In the genomic region with DNA sequence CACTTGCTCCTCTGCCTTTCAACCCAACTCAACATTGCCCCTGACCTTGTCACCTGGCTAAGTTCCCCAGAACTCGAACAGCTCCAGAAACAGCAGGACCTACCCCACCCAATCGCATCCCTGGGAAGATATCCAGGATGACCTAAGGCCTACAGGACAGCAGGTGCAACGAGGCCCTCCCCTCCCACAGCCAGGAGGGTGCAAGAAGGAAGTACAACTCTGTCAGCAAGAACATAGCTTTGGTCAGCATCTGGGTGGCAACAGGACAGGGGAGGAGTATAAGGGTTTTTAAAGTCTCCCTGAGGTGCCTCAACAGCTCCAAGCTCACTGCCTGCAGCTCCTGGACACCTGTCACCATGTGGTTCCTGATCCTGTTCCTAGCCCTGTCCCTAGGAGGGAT, we compare ENCODE assay signal across 19 mouse cellular contexts. TPM values are rescaled to one million over a fixed set of nuclear protein-coding genes. Genes with fewer than 3 reads are reported as not detected.
A peak's percentile ranks its signal among the peaks of the same experiment; 100 is the strongest.
DNase-seq lines count a peak whose midpoint lies in the region; ATAC-seq lines count a peak whose summit lies in the region.
"Had no signal": no experiment of that assay in that cellular context is flagged by ENCODE, and none has a peak within 500 bp of the region (broad histone marks: within the 10 kb centered on the region; RNA-seq: fewer than 3 reads in every experiment).

Gene Klk1b3 (plus strand): TSS at position 301 of the 400 bp plus-strand sequence.

- H3K27me3 ChIP-seq in intestine, embryonic 14.5 days (replicated peaks; ENCODE audit: control insufficient read depth, insufficient read depth, low read length): no peaks in the 10 kb centered on the region
- no peaks in the 10 kb centered on the region for H3K27me3 ChIP-seq in intestine, embryonic 15.5 days (replicated peaks)
- H3K27me3 ChIP-seq: Patski had no signal

- H3K9ac ChIP-seq in intestine, embryonic 14.5 days (ENCODE audit: low read length): no peak within 1 kb of the TSS
- no peak within 1 kb of the TSS for H3K9ac ChIP-seq in intestine, embryonic 15.5 days

- no peaks in the 10 kb centered on the region for H3K36me3 ChIP-seq in intestine, embryonic 14.5 days (ENCODE audit: control insufficient read depth, insufficient read depth, low read length)
- no peaks in the 10 kb centered on the region for H3K36me3 ChIP-seq in intestine, embryonic 15.5 days
- H3K36me3 ChIP-seq: G1E had no signal

- WGBS in intestine, embryonic 14.5 days: 63% methylated on average over 3 of the region's 3 CpGs
- 62% methylated on average over 3 of the region's 3 CpGs for WGBS in intestine, embryonic 15.5 days

- H3K4me2 ChIP-seq in intestine, embryonic 14.5 days (ENCODE audit: low read length): no peak within 1 kb of the TSS
- H3K4me2 ChIP-seq in intestine, embryonic 15.5 days (replicated peaks): no peak within 1 kb of the TSS

- DNase-seq in intestine, embryonic 14.5 days (ENCODE audit: low spot score): peak; percentile 27
- DNase-seq: adrenal gland, adult 2 months; adrenal gland, adult 8-10 months; adrenal gland, postnatal 10 days; adrenal gland, postnatal 14 days; adrenal gland, postnatal 25 days; adrenal gland, postnatal 36 days; B cell, adult 2 months; cerebellum, adult 11 months; cerebellum, adult 11-12 months; cerebellum, adult 18-20 months; cerebellum, adult 2 months had no signal

- no peak within 1 kb of the TSS for H3K4me3 ChIP-seq in intestine, embryonic 14.5 days (ENCODE audit: low read depth, low read length)
- H3K4me3 ChIP-seq in intestine, embryonic 15.5 days (replicated peaks): no peak within 1 kb of the TSS

- no peak for ATAC-seq in intestine, embryonic 14.5 days (replicated peaks; ENCODE audit: low FRiP score, low TSS enrichment, low read depth)
- no peak for ATAC-seq in intestine, embryonic 15.5 days
- ATAC-seq: activated CD4-positive, CD25-positive, alpha-beta regulatory T cell, adult 4 months; CD4-positive, CD25-positive, alpha-beta regulatory T cell, adult 4 months; Patski had no signal

- H3K9me3 ChIP-seq in intestine, embryonic 14.5 days (ENCODE audit: control insufficient read depth, low read length): no peaks in the 10 kb centered on the region
- no peaks in the 10 kb centered on the region for H3K9me3 ChIP-seq in intestine, embryonic 15.5 days
- H3K9me3 ChIP-seq: G1E had no signal

- no peaks in the 10 kb centered on the region for H3K4me1 ChIP-seq in intestine, embryonic 14.5 days (replicated peaks; ENCODE audit: control insufficient read depth, insufficient read depth, low read length)
- no peaks in the 10 kb centered on the region for H3K4me1 ChIP-seq in intestine, embryonic 15.5 days (replicated peaks)

- H3K27ac ChIP-seq in intestine, embryonic 14.5 days (ENCODE audit: low read depth): no peak within 1 kb of the TSS
- no peak within 1 kb of the TSS for H3K27ac ChIP-seq in intestine, embryonic 15.5 days

RNA-seq across cellular contexts. Expression of gene Klk1b3, which starts in this region (rescaled TPM):
- polyA plus RNA-seq in intestine, embryonic 14.5 days (2014; fragmentation: Nextera tagmentation; extraction: Ambion mirVana): not detected in 2 replicates
- 0.38 and 0.51 TPM in 2 replicates for polyA plus RNA-seq in intestine, embryonic 15.5 days (2015; fragmentation: Nextera tagmentation; extraction: Ambion mirVana)
- polyA plus RNA-seq: activated CD4-positive, CD25-positive, alpha-beta regulatory T cell, adult 4 months; adrenal gland, adult 2 months; brain, embryonic 14.5 days; C2C12; CD4-positive, CD25-positive, alpha-beta regulatory T cell, adult 4 months; cerebellum, adult 2 months; G1E; Patski had no signal

Comparison
In these comparisons a context has a peak if more than half of its experiments do, and no peak if none do; other contexts are left out.
1. Peak in DNase-seq in intestine, embryonic 14.5 days; RNA of the gene not detected or under 1 TPM.